Comparison of ENCODE assay signal across 23 mouse cellular contexts in genomic region chr6:38967988-38968387, GRCm38 (mm10).
DNase-seq lines count a peak whose midpoint lies in the region; ATAC-seq lines count a peak whose summit lies in the region.
"Had no signal": no experiment of that assay in that cellular context is flagged by ENCODE, and none has a peak within 500 bp of the region (broad histone marks: within the 10 kb centered on the region; RNA-seq: fewer than 3 reads in every experiment).

No protein-coding gene starts in this region.

- no peak overlapping the region for H3K4me3 ChIP-seq in liver, embryonic 13.5 days (replicated peaks)
- no peak overlapping the region for H3K4me3 ChIP-seq in liver, embryonic 11.5 days (ENCODE audit: low read depth, low read length)
- H3K4me3 ChIP-seq: embryonic facial prominence, embryonic 10.5 days; forebrain, embryonic 13.5 days; heart, embryonic 10.5 days; heart, embryonic 15.5 days; hindbrain, embryonic 10.5 days had no signal

- peaks cover 71% of the 10 kb centered on the region for H3K4me1 ChIP-seq in liver, embryonic 13.5 days (replicated peaks)
- peaks cover 18% of the 10 kb centered on the region for H3K4me1 ChIP-seq in liver, embryonic 11.5 days (replicated peaks; ENCODE audit: control insufficient read depth, insufficient read depth, low read length)
- H3K4me1 ChIP-seq: embryonic facial prominence, embryonic 10.5 days; forebrain, embryonic 13.5 days; heart, embryonic 15.5 days; hindbrain, embryonic 10.5 days had no signal

- 0 out of 2 replicates have a peak overlapping the region, but pooled peaks have one; percentile 12 for H3K27ac ChIP-seq in liver, embryonic 13.5 days
- no peak overlapping the region for H3K27ac ChIP-seq in liver, embryonic 11.5 days (ENCODE audit: low read depth, low read length)
- H3K27ac ChIP-seq: embryonic facial prominence, embryonic 10.5 days; forebrain, embryonic 13.5 days; heart, embryonic 10.5 days; heart, embryonic 15.5 days; hindbrain, embryonic 10.5 days; hindbrain, embryonic 14.5 days had no signal

- H3K9me3 ChIP-seq in liver, embryonic 13.5 days (replicated peaks), result no peaks in the 10 kb centered on the region
- no peaks in the 10 kb centered on the region for H3K9me3 ChIP-seq in liver, embryonic 11.5 days (ENCODE audit: control insufficient read depth, low read length)
- H3K9me3 ChIP-seq: embryonic facial prominence, embryonic 10.5 days; forebrain, embryonic 13.5 days; G1E; heart, embryonic 10.5 days; heart, embryonic 15.5 days; hindbrain, embryonic 10.5 days had no signal

- H3K9ac ChIP-seq in liver, embryonic 13.5 days, result no peak overlapping the region
- no peak overlapping the region for H3K9ac ChIP-seq in liver, embryonic 11.5 days (ENCODE audit: low read depth, low read length)
- H3K9ac ChIP-seq: forebrain, embryonic 13.5 days; forebrain, postnatal 0 days; heart, embryonic 15.5 days; hindbrain, embryonic 14.5 days had no signal

- H3K27me3 ChIP-seq in liver, embryonic 13.5 days, result peaks cover 2% of the 10 kb centered on the region; the same call in 1 of the 2 replicates
- H3K27me3 ChIP-seq in liver, embryonic 11.5 days (replicated peaks; ENCODE audit: control insufficient read depth, insufficient read depth, low read length), result no peaks in the 10 kb centered on the region
- H3K27me3 ChIP-seq: forebrain, embryonic 13.5 days; heart, embryonic 15.5 days had no signal

- no peak for ATAC-seq in liver, embryonic 13.5 days (ENCODE audit: low read depth)
- ATAC-seq in liver, embryonic 11.5 days (replicated peaks; ENCODE audit: low FRiP score), result no peak
- peak; percentile 94 for ATAC-seq in granulocyte monocyte progenitor cell, adult 5-6 weeks (replicated peaks; ENCODE audit: poor library complexity, severe bottlenecking)
- ATAC-seq in monocyte, adult 5-6 weeks (replicated peaks; ENCODE audit: insufficient number of reproducible peaks, low FRiP score, low TSS enrichment, poor library complexity, severe bottlenecking), result peak; percentile 66; the same call in 1 of the 2 replicates
- ATAC-seq: CD4-positive, CD25-positive, alpha-beta regulatory T cell, adult 4 months; forebrain, embryonic 13.5 days; forebrain, postnatal 0 days had no signal

- H3K4me2 ChIP-seq in liver, embryonic 13.5 days, result no peak overlapping the region
- H3K4me2 ChIP-seq in liver, embryonic 11.5 days, result no peak overlapping the region
- H3K4me2 ChIP-seq: forebrain, embryonic 13.5 days; heart, embryonic 15.5 days; hindbrain, embryonic 14.5 days had no signal

- DNase-seq in liver, embryonic 13.5 days, result no peak
- DNase-seq in liver, embryonic 11.5 days (ENCODE audit: low spot score), result no peak
- DNase-seq in B cell, adult 2 months, result peak; percentile 15 to 22
- no peak for DNase-seq in heart, postnatal 14 days
- no peak for DNase-seq in embryo, embryonic 11 days
- DNase-seq in thymus, postnatal 10 days (ENCODE audit: low spot score in 2 of 2), result no peak
- DNase-seq: adrenal gland, postnatal 10 days; cerebellum, adult 11-12 months; cerebellum, adult 9-10 months; cerebellum, postnatal 25 days; forebrain, postnatal 0 days; gastrocnemius, postnatal 36 days; heart, adult 18-20 months had no signal

- intact Hi-C loops in heart, postnatal 14 days (cut with DNase I), result no loop called here

- no peaks in the 10 kb centered on the region for H3K36me3 ChIP-seq in liver, embryonic 13.5 days
- no peaks in the 10 kb centered on the region for H3K36me3 ChIP-seq in liver, embryonic 11.5 days (ENCODE audit: control insufficient read depth, insufficient read depth, low read length)
- H3K36me3 ChIP-seq: embryonic facial prominence, embryonic 10.5 days; G1E; heart, embryonic 10.5 days; heart, embryonic 15.5 days; hindbrain, embryonic 10.5 days had no signal

- 74% methylated on average over 5 of the region's 5 CpGs for WGBS in liver, embryonic 13.5 days (ENCODE audit: insufficient replicate concordance)
- 83% methylated on average over 5 of the region's 5 CpGs for WGBS in liver, embryonic 11.5 days

Comparison
In these comparisons a context has a peak if more than half of its experiments do, and no peak if none do; other contexts are left out.
1. ATAC-seq: peak in granulocyte monocyte progenitor cell, adult 5-6 weeks (single experiment) and monocyte, adult 5-6 weeks (single experiment); none in liver, embryonic 13.5 days (single experiment) and liver, embryonic 11.5 days (single experiment).
2. DNase-seq: peak in B cell, adult 2 months (2 of 2); none in liver, embryonic 13.5 days (single experiment), liver, embryonic 11.5 days (single experiment), heart, postnatal 14 days (0 of 2), embryo, embryonic 11 days (single experiment) and thymus, postnatal 10 days (0 of 2).